Mouse (Mus musculus) testis, adult 2 months (tissue): Measurements from ENCODE around the gene Zbtb17.

ENCODE experiments used
- CTCF ChIP-seq: fragments of 200-500 bp; IDR thresholded peaks from 2 replicates; pipeline ENCODE4 v1.5.1; 2012; ENCODE audit warnings: low read depth, mild to moderate bottlenecking, inconsistent platforms, low read length, moderate library complexity; ENCODE audit not compliant: control insufficient read depth, insufficient read depth, insufficient replicate concordance
- POLR2A ChIP-seq: fragments of 200-500 bp; IDR thresholded peaks from 2 replicates; pipeline ENCODE4 v1.6.1; 2012; ENCODE audit warnings: low read depth, mild to moderate bottlenecking, inconsistent platforms, low read length, moderate library complexity; ENCODE audit not compliant: control insufficient read depth

DNA sequence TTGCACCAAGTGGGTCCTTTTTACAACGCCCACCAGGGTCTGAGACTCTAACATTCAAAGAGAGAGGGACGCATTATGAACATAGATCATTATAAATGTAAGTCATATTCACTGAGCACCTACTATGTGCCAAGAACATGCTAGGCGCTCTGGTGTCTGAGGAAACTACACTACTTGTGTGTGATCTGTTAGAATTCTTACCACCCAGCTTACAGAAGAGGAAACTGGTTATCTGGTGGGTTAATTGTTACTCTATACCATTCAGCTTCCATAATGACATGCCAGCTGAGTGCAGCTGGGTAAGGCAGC, 39.2 kb upstream of the Zbtb17 start:
- TF ChIP-seq POLR2A, result no peak
- no peak for TF ChIP-seq CTCF
